Mouse (Mus musculus) hindbrain, postnatal 0 days (tissue): ENCODE results near the gene Spaca3. TPM values are rescaled to one million over a fixed set of nuclear protein-coding genes. Genes with fewer than 3 reads are reported as not detected.

Source experiments
- ATAC-seq: fragments of 200-750 bp; cut with Nextera tagmentation; 2 replicates; pipeline ENCODE4 v1.8.0; 2017; ENCODE audit warnings: mild to moderate bottlenecking, moderate TSS enrichment, moderate library complexity
- DNase-seq: peaks from one replicate; pipeline ENCODE4 v3.0.0-alpha.2; 2015; ENCODE audit warnings: low spot score
- H3K27ac ChIP-seq: fragments of 300-500 bp; sonication (generic); 2 replicates; pipeline ENCODE4 v1.5.1; 2014; ENCODE audit warnings: mild to moderate bottlenecking
- H3K27me3 ChIP-seq: fragments of 300-500 bp; sonication (generic); 2 replicates; pipeline ENCODE4 v1.6.1; 2014; ENCODE audit warnings: low read length, mixed read lengths; ENCODE audit not compliant: insufficient read depth
- H3K36me3 ChIP-seq: fragments of 300-500 bp; sonication (generic); 2 replicates; pipeline ENCODE4 v1.6.1; 2014; ENCODE audit warnings: low read length, mixed read lengths; ENCODE audit not compliant: insufficient read depth
- H3K4me1 ChIP-seq: fragments of 300-500 bp; sonication (generic); 2 replicates; pipeline ENCODE4 v1.6.1; 2014; ENCODE audit warnings: antibody characterized with exemption, low read length, mixed read lengths; ENCODE audit not compliant: insufficient read depth
- H3K4me2 ChIP-seq: fragments of 300-500 bp; sonication (generic); 2 replicates; pipeline ENCODE4 v1.6.1; 2014; ENCODE audit warnings: low read depth, mild to moderate bottlenecking, low read length, moderate library complexity, mixed read lengths
- H3K4me3 ChIP-seq: fragments of 300-500 bp; sonication (generic); 2 replicates; pipeline ENCODE4 v1.5.1; 2014; ENCODE audit warnings: low read length
- H3K9ac ChIP-seq: fragments of 300-500 bp; sonication (generic); replicated peaks from 2 replicates; pipeline ENCODE4 v1.6.1; 2014; ENCODE audit warnings: mild to moderate bottlenecking, low read length, moderate library complexity, mixed read lengths
- H3K9me3 ChIP-seq: fragments of 300-500 bp; sonication (generic); 2 replicates; pipeline ENCODE4 v1.6.1; 2016; ENCODE audit warnings: low read length, mixed read lengths
- CTCF ChIP-seq: IDR thresholded peaks from 2 replicates; pipeline ENCODE4 v1.5.1; 2016; ENCODE audit warnings: antibody characterized with exemption, control low read depth, low read depth
- WGBS: fragments of 180-500 bp; shearing (Covaris S2); extraction: QIAGEN DNeasy Blood & Tissue Kit; methylation state at CpG from one replicate; pipeline ENCODE4 v1.1.7; 2014; 5-methylcytosine and 5-hydroxymethylcytosine counted together
- polyA plus RNA-seq: library from polyadenylated mRNA; unstranded; fragments of >200 nt; fragmentation: Nextera tagmentation; extraction: Ambion mirVana; gene quantifications from 2 replicates; pipeline ENCODE4 v1.2.1, GENCODE M21; 2015
- total RNA-seq: library from RNA; depleted of rRNA; stranded (reverse); fragments of >200 nt; gene quantifications from 2 replicates; pipeline ENCODE4 v1.2.3, GENCODE M21; 2014

The Spaca3 gene
- total and polyA plus RNA-seq, 2 experiments from 2014 or later: not detected

GRCm38 (mm10) chr11:80878026-80878425 is 19.9 kb downstream of the Spaca3 start:
- no peak for TF ChIP-seq CTCF
- no peaks in the 10 kb centered on the region for H3K27me3 ChIP-seq
- H3K9me3 ChIP-seq: no peaks in the 10 kb centered on the region
- no peak for DNase-seq
- H3K27ac ChIP-seq: no peak overlapping the region
- H3K4me2 ChIP-seq: no peak overlapping the region
- no peak overlapping the region for H3K4me3 ChIP-seq
- no peak overlapping the region for H3K9ac ChIP-seq
- WGBS: 73% methylated on average over 2 of the region's 2 CpGs
- no peak for ATAC-seq
- peaks cover 10% of the 10 kb centered on the region; the same call in 1 of the 2 replicates for H3K4me1 ChIP-seq
- no peaks in the 10 kb centered on the region; the same call in 1 of the 2 replicates for H3K36me3 ChIP-seq

GRCm38 (mm10) chr11:80882229-80882810 is 24.2 kb downstream of the Spaca3 start:
- DNase-seq: peak; percentile 57
- peak; percentile 40; the same call in 1 of the 2 replicates for ATAC-seq
- no peak overlapping the region for H3K27ac ChIP-seq
- H3K36me3 ChIP-seq: no peaks in the 10 kb centered on the region; the same call in 1 of the 2 replicates
- H3K4me1 ChIP-seq: 0 out of 2 replicates have a peak, but pooled peaks cover 3% of the 10 kb centered on the region
- H3K27me3 ChIP-seq: no peaks in the 10 kb centered on the region
- no peak overlapping the region for H3K4me3 ChIP-seq
- H3K4me2 ChIP-seq: no peak overlapping the region
- H3K9me3 ChIP-seq: no peaks in the 10 kb centered on the region
- 76% methylated on average over 7 of the region's 7 CpGs for WGBS
- no peak for TF ChIP-seq CTCF
- no peak overlapping the region for H3K9ac ChIP-seq

- Histone ChIP-seq H3K9me3 (no peaks in the 10 kb centered on the region), H3K9ac (no peak overlapping the region), H3K4me2 (no peak overlapping the region), H3K4me1 (no peaks in the 10 kb centered on the region), H3K27me3 (no peaks in the 10 kb centered on the region), H3K27ac (no peak overlapping the region), H3K36me3 (no peaks in the 10 kb centered on the region; the same call in 1 of the 2 replicates), H3K4me3 (no peak overlapping the region)
- 83% methylated on average over 6 of the region's 6 CpGs for WGBS
- ATAC-seq (no peak), DNase-seq (no peak)
- TF ChIP-seq CTCF: no peak
Measured at GRCm38 (mm10) chr11:80884521-80885231, 26.5 kb downstream of the Spaca3 start.

- Histone ChIP-seq H3K9me3 (no peaks in the 10 kb centered on the region), H3K4me2 (no peak overlapping the region), H3K4me3 (no peak overlapping the region), H3K36me3 (no peaks in the 10 kb centered on the region), H3K9ac (no peak overlapping the region), H3K4me1 (no peaks in the 10 kb centered on the region), H3K27me3 (no peaks in the 10 kb centered on the region), H3K27ac (no peak overlapping the region)
- TF ChIP-seq CTCF: no peak
- no peak for ATAC-seq
- DNase-seq: no peak
- WGBS: 83% methylated on average over 7 of the region's 7 CpGs
Measured at GRCm38 (mm10) chr11:80886365-80886764, 28.2 kb downstream of the Spaca3 start.

- Histone ChIP-seq H3K4me2 (no peak overlapping the region), H3K9me3 (no peaks in the 10 kb centered on the region), H3K4me1 (no peaks in the 10 kb centered on the region), H3K36me3 (no peaks in the 10 kb centered on the region), H3K27me3 (no peaks in the 10 kb centered on the region), H3K4me3 (no peak overlapping the region), H3K9ac (no peak overlapping the region), H3K27ac (no peak overlapping the region)
- DNase-seq (no peak), ATAC-seq (no peak)
- no peak for TF ChIP-seq CTCF
- 53% methylated on average over 3 of the region's 3 CpGs for WGBS
Measured at GRCm38 (mm10) chr11:80887021-80887420, 28.9 kb downstream of the Spaca3 start.

GRCm38 (mm10) chr11:80889336-80890063 is 31.3 kb downstream of the Spaca3 start:
- no peaks in the 10 kb centered on the region for H3K9me3 ChIP-seq
- no peaks in the 10 kb centered on the region for H3K27me3 ChIP-seq
- H3K9ac ChIP-seq: no peak overlapping the region
- no peak overlapping the region for H3K4me3 ChIP-seq
- DNase-seq (no peak), ATAC-seq (no peak)
- H3K36me3 ChIP-seq: no peaks in the 10 kb centered on the region
- no peaks in the 10 kb centered on the region for H3K4me1 ChIP-seq
- no peak for TF ChIP-seq CTCF
- no peak overlapping the region for H3K27ac ChIP-seq
- no peak overlapping the region for H3K4me2 ChIP-seq
- whole genome bisulfite sequencing: 20% methylated on average over 7 of the region's 7 CpGs
